Mouse (Mus musculus): ENCODE data around the gene Cox20. TPM values are rescaled to one million over a fixed set of nuclear protein-coding genes. Genes with fewer than 3 reads are reported as not detected.

Gene Cox20
- polyA plus RNA-seq, 1 experiment from 2014 or later = 141 TPM

GRCm38 (mm10) chr1:178360702-178361101, 41.8 kb downstream of the Cox20 start:
- H3K27ac ChIP-seq (ENCODE audit: low read length) = no peak overlapping the region
- H3K4me2 ChIP-seq (ENCODE audit: low read depth, low read length) = no peak overlapping the region
- H3K4me3 ChIP-seq (ENCODE audit: low read length) = no peak overlapping the region
- ATAC-seq (ENCODE audit: low read depth) = no peak
- no peaks in the 10 kb centered on the region for H3K4me1 ChIP-seq (replicated peaks; ENCODE audit: control insufficient read depth, insufficient read depth, low read length)
- H3K27me3 ChIP-seq (ENCODE audit: control insufficient read depth, insufficient read depth, low read depth, low read length) = no peaks in the 10 kb centered on the region
- H3K36me3 ChIP-seq (ENCODE audit: control insufficient read depth, insufficient read depth, low read length) = no peaks in the 10 kb centered on the region
- H3K9ac ChIP-seq (ENCODE audit: low read length) = no peak overlapping the region
- H3K9me3 ChIP-seq (ENCODE audit: control insufficient read depth, low read length) = no peaks in the 10 kb centered on the region
- WGBS = 87% methylated on average over 2 of the region's 2 CpGs

GRCm38 (mm10) chr1:178365171-178365570, 46.2 kb downstream of the Cox20 start:
- peaks cover 4% of the 10 kb centered on the region; the same call in 1 of the 2 replicates for H3K4me1 ChIP-seq (replicated peaks; ENCODE audit: control insufficient read depth, insufficient read depth, low read length)
- ATAC-seq (ENCODE audit: low read depth) = no peak
- H3K27me3 ChIP-seq (ENCODE audit: control insufficient read depth, insufficient read depth, low read depth, low read length) = no peaks in the 10 kb centered on the region
- H3K4me2 ChIP-seq (ENCODE audit: low read depth, low read length) = no peak overlapping the region
- H3K4me3 ChIP-seq (ENCODE audit: low read length) = no peak overlapping the region
- WGBS = 75% methylated on average over 6 of the region's 6 CpGs
- no peak overlapping the region for H3K9ac ChIP-seq (ENCODE audit: low read length)
- H3K27ac ChIP-seq (ENCODE audit: low read length) = no peak overlapping the region
- no peaks in the 10 kb centered on the region for H3K36me3 ChIP-seq (ENCODE audit: control insufficient read depth, insufficient read depth, low read length)
- no peaks in the 10 kb centered on the region for H3K9me3 ChIP-seq (ENCODE audit: control insufficient read depth, low read length)

- no peaks in the 10 kb centered on the region for H3K27me3 ChIP-seq (ENCODE audit: control insufficient read depth, insufficient read depth, low read depth, low read length)
- H3K4me1 ChIP-seq (replicated peaks; ENCODE audit: control insufficient read depth, insufficient read depth, low read length) = peaks cover 4% of the 10 kb centered on the region; the same call in 1 of the 2 replicates
- no peaks in the 10 kb centered on the region for H3K9me3 ChIP-seq (ENCODE audit: control insufficient read depth, low read length)
- no peak overlapping the region; the same call in 1 of the 2 replicates for H3K9ac ChIP-seq (ENCODE audit: low read length)
- no peak overlapping the region for H3K4me3 ChIP-seq (ENCODE audit: low read length)
- H3K36me3 ChIP-seq (ENCODE audit: control insufficient read depth, insufficient read depth, low read length) = no peaks in the 10 kb centered on the region
- ATAC-seq (ENCODE audit: low read depth) = no peak
- no peak overlapping the region; the same call in 1 of the 2 replicates for H3K4me2 ChIP-seq (ENCODE audit: low read depth, low read length)
- H3K27ac ChIP-seq (ENCODE audit: low read length) = no peak overlapping the region
- WGBS = 54% methylated on average over 6 of the region's 6 CpGs
Observed at GRCm38 (mm10) chr1:178368121-178368520, 49.2 kb downstream of the Cox20 start.

- Histone ChIP-seq H3K36me3 (ENCODE audit: control insufficient read depth, insufficient read depth, low read length) (no peaks in the 10 kb centered on the region), H3K9me3 (ENCODE audit: control insufficient read depth, low read length) (no peaks in the 10 kb centered on the region), H3K27me3 (ENCODE audit: control insufficient read depth, insufficient read depth, low read depth, low read length) (no peaks in the 10 kb centered on the region), H3K4me3 (ENCODE audit: low read length) (peak overlapping the region; percentile 58), H3K9ac (ENCODE audit: low read length) (peak overlapping the region; percentile 57), H3K4me1 (replicated peaks; ENCODE audit: control insufficient read depth, insufficient read depth, low read length) (peaks cover 4% of the 10 kb centered on the region; the same call in 1 of the 2 replicates), H3K4me2 (ENCODE audit: low read depth, low read length) (peak overlapping the region; percentile 83), H3K27ac (ENCODE audit: low read length) (peak overlapping the region; percentile 76)
- 3% methylated on average over 36 of the region's 36 CpGs for WGBS
- peak; percentile 98 for ATAC-seq (ENCODE audit: low read depth)
Observed at GRCm38 (mm10) chr1:178368548-178369271, 49.8 kb downstream of the Cox20 start.

GRCm38 (mm10) chr1:178369272-178369651, 50.3 kb downstream of the Cox20 start:
- H3K27me3 ChIP-seq (ENCODE audit: control insufficient read depth, insufficient read depth, low read depth, low read length) = no peaks in the 10 kb centered on the region
- peak; percentile 80 for ATAC-seq (ENCODE audit: low read depth)
- whole genome bisulfite sequencing = under 1% methylated on average over 11 of the region's 11 CpGs
- peaks cover 4% of the 10 kb centered on the region; the same call in 1 of the 2 replicates for H3K4me1 ChIP-seq (replicated peaks; ENCODE audit: control insufficient read depth, insufficient read depth, low read length)
- H3K9ac ChIP-seq (ENCODE audit: low read length) = peak overlapping the region; percentile 57
- H3K4me2 ChIP-seq (ENCODE audit: low read depth, low read length) = peak overlapping the region; percentile 83
- no peaks in the 10 kb centered on the region for H3K36me3 ChIP-seq (ENCODE audit: control insufficient read depth, insufficient read depth, low read length)
- H3K9me3 ChIP-seq (ENCODE audit: control insufficient read depth, low read length) = no peaks in the 10 kb centered on the region
- peak overlapping the region; percentile 67 for H3K27ac ChIP-seq (ENCODE audit: low read length)
- peak overlapping the region; percentile 58 for H3K4me3 ChIP-seq (ENCODE audit: low read length)

Small RNA genes within 50 kb of the gene (microRNA-seq; reads per million reads assigned to microRNA genes)
- gene Gm27458 = not detected

Other genes with a start within 250 kb of the Cox20 start
- 22.1 and 23.3 TPM in 2 replicates for gene Desi2, start 131.7 kb upstream of the Cox20 start, polyA plus RNA-seq (2015; fragmentation: Nextera tagmentation; extraction: Ambion mirVana)
- 209 and 239 TPM in 2 replicates for gene Hnrnpu, start 18.7 kb downstream of the Cox20 start, polyA plus RNA-seq (2015; fragmentation: Nextera tagmentation; extraction: Ambion mirVana)
- gene Efcab2, start 87.0 kb downstream of the Cox20 start, polyA plus RNA-seq (2015; fragmentation: Nextera tagmentation; extraction: Ambion mirVana) = 6.0 and 6.5 TPM in 2 replicates
- 0.68 and 0.97 TPM in 2 replicates for gene Kif26b, start 210.0 kb downstream of the Cox20 start, polyA plus RNA-seq (2015; fragmentation: Nextera tagmentation; extraction: Ambion mirVana)

Data from lung, embryonic 16.5 days (tissue).